Mouse (Mus musculus) stomach, postnatal 0 days (tissue): ENCODE data around the gene Rab3d. TPM values are rescaled to one million over a fixed set of nuclear protein-coding genes. Genes with fewer than 3 reads are reported as not detected.

ENCODE experiments used
- ATAC-seq: fragments of 200-750 bp; cut with Nextera tagmentation; 2 replicates; pipeline ENCODE4 v1.8.0; 2017; ENCODE audit not compliant: low FRiP score, low TSS enrichment
- DNase-seq: peaks from one replicate; pipeline ENCODE4 v3.0.0-alpha.2; 2016; ENCODE audit warnings: low spot score
- H3K27ac ChIP-seq: fragments of 300-500 bp; sonication (generic); replicated peaks from 2 replicates; pipeline ENCODE4 v1.5.1; 2014; ENCODE audit warnings: mild to moderate bottlenecking, control low read depth
- H3K27me3 ChIP-seq: fragments of 300-500 bp; sonication (generic); 2 replicates; pipeline ENCODE4 v1.6.1; 2014; ENCODE audit warnings: low read length; ENCODE audit not compliant: control insufficient read depth, insufficient read depth
- H3K36me3 ChIP-seq: fragments of 300-500 bp; sonication (generic); 2 replicates; pipeline ENCODE4 v1.6.1; 2014; ENCODE audit warnings: low read length, mixed read lengths; ENCODE audit not compliant: control insufficient read depth, insufficient read depth
- H3K4me1 ChIP-seq: fragments of 300-500 bp; sonication (generic); replicated peaks from 2 replicates; pipeline ENCODE4 v1.6.1; 2014; ENCODE audit warnings: antibody characterized with exemption; ENCODE audit not compliant: control insufficient read depth, insufficient read depth
- H3K4me2 ChIP-seq: fragments of 300-500 bp; sonication (generic); replicated peaks from 2 replicates; pipeline ENCODE4 v1.6.1; 2014; ENCODE audit warnings: low read depth, mild to moderate bottlenecking, control low read depth, moderate library complexity
- H3K4me3 ChIP-seq: fragments of 300-500 bp; sonication (generic); 2 replicates; pipeline ENCODE4 v1.5.1; 2014; ENCODE audit warnings: low read depth, low read length, control low read depth
- H3K9ac ChIP-seq: fragments of 300-500 bp; sonication (generic); 2 replicates; pipeline ENCODE4 v1.6.1; 2014; ENCODE audit warnings: mild to moderate bottlenecking, low read length, control low read depth, mixed read lengths
- H3K9me3 ChIP-seq: fragments of 300-500 bp; sonication (generic); 2 replicates; pipeline ENCODE4 v1.6.1; 2016; ENCODE audit warnings: low read length; ENCODE audit not compliant: control insufficient read depth
- CTCF ChIP-seq: IDR thresholded peaks from 2 replicates; pipeline ENCODE4 v1.5.1; 2016; ENCODE audit warnings: antibody characterized with exemption, low read depth, mild to moderate bottlenecking, moderate library complexity
- EP300 ChIP-seq: optimal IDR thresholded peaks from 2 replicates; pipeline ENCODE3; 2016; ENCODE audit warnings: antibody characterized with exemption
- WGBS: fragments of 180-500 bp; shearing (Covaris S2); extraction: QIAGEN DNeasy Blood & Tissue Kit; methylation state at CpG from one replicate; pipeline ENCODE4 v1.1.7; 2014; 5-methylcytosine and 5-hydroxymethylcytosine counted together
- polyA plus RNA-seq: library from polyadenylated mRNA; unstranded; fragments of >200 nt; fragmentation: Nextera tagmentation; extraction: Ambion mirVana; gene quantifications from 2 replicates; pipeline ENCODE4 v1.2.1, GENCODE M21; 2015

Gene Rab3d
- polyA plus RNA-seq, 1 experiment from 2014 or later, result 130 TPM

DNA sequence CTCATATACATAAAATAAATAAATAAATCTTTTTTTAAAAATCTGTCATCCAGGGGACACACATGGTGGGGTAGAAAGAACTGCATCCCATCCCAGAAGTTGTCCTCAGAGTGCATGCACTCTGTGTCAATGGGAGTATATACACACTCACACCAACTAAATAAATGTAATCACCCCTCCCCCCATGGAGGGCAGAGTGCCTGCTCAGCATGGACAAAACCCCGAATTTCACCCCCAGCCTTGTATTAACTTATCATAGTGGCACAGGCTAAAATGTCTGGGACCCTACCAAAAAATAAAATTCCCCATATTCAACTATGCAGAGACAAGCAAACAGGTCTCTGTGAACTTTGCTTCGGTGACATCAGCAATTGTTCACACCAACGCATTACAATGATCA, 36.6 kb upstream of the Rab3d start:
- WGBS, result 68% methylated on average over 3 of the region's 3 CpGs
- H3K9me3 ChIP-seq, result no peaks in the 10 kb centered on the region
- H3K27me3 ChIP-seq, result no peaks in the 10 kb centered on the region
- H3K36me3 ChIP-seq, result no peaks in the 10 kb centered on the region
- no peaks in the 10 kb centered on the region for H3K4me1 ChIP-seq
- no peak for DNase-seq
- no peak overlapping the region for H3K9ac ChIP-seq
- TF ChIP-seq EP300 (no peak), CTCF (no peak)
- no peak overlapping the region for H3K27ac ChIP-seq
- no peak for ATAC-seq
- no peak overlapping the region for H3K4me3 ChIP-seq
- no peak overlapping the region for H3K4me2 ChIP-seq

DNA sequence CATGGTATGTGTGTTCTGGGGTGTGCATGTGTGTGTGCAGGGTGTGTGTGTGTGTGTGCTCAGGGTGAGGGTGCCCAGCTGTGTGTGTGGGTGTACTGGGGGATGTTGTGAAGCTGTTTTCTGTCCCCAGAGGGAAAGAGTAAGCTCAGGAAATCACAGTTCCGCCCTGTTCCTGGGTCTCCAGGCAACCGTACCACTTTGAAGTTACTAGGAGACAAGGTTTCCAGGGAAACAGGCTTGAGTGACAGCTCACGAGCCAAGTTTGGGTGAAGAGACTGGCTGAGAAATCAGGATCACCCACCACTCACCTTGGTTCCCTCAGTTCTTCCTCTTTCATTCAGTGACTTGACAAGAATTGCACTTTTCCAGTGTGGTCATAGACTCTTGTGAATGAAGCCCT, 35.6 kb upstream of the Rab3d start:
- no peak overlapping the region for H3K4me3 ChIP-seq
- 11% methylated on average over 3 of the region's 3 CpGs for WGBS
- H3K4me2 ChIP-seq, result no peak overlapping the region
- no peak overlapping the region for H3K27ac ChIP-seq
- no peaks in the 10 kb centered on the region for H3K9me3 ChIP-seq
- DNase-seq (no peak), ATAC-seq (no peak)
- no peaks in the 10 kb centered on the region for H3K27me3 ChIP-seq
- H3K4me1 ChIP-seq, result no peaks in the 10 kb centered on the region
- TF ChIP-seq EP300 (no peak), CTCF (no peak)
- no peaks in the 10 kb centered on the region for H3K36me3 ChIP-seq
- H3K9ac ChIP-seq, result no peak overlapping the region

DNA sequence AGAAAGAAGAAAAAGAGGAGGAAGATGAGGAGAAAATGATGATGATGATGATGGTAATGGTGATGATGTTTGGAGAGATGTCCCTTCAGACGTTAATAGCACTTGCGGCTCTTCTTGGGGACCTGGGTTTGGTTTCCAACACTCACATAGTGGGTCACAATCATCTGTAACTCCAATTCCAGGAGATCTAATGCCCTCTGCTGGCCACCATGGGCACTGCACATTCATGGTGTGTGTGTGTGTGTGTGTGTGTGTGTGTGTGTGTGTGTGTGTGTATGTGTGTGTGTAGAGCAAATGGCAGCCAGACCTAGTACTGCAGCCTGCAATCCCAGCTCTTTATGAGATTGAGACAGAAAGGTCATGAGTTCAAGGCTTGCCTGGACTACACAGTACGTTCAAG, 34.0 kb upstream of the Rab3d start:
- Histone ChIP-seq H3K36me3 (no peaks in the 10 kb centered on the region), H3K4me2 (no peak overlapping the region), H3K9me3 (no peaks in the 10 kb centered on the region), H3K4me1 (no peaks in the 10 kb centered on the region), H3K9ac (no peak overlapping the region), H3K4me3 (no peak overlapping the region), H3K27ac (no peak overlapping the region), H3K27me3 (no peaks in the 10 kb centered on the region)
- DNase-seq (no peak), ATAC-seq (no peak)
- 70% methylated on average over 3 of the region's 3 CpGs for WGBS
- TF ChIP-seq EP300 (no peak), CTCF (peak; percentile 61)

DNA sequence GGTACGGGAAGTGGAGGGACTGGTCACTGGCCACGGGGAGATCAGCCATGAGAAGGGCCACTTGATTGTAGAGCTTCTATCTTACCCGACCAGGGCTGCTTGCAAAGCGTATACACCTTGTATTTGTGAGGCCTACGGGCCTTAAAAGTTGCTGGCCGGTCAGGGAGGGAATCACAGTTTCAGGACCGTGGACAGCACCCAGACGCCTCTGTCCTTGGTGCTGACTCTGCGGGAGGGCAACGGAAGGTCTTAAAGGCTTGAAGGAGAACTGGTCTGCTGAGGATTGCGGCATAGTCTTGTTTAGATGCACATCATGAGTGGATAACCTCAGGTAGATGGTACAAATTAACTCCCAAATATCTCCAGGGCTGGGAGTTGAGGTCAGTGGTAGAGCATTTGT, 32.3 kb upstream of the Rab3d start:
- Histone ChIP-seq H3K4me2 (no peak overlapping the region), H3K36me3 (no peaks in the 10 kb centered on the region), H3K4me1 (no peaks in the 10 kb centered on the region), H3K27ac (no peak overlapping the region), H3K27me3 (no peaks in the 10 kb centered on the region), H3K9me3 (no peaks in the 10 kb centered on the region), H3K4me3 (no peak overlapping the region), H3K9ac (no peak overlapping the region)
- WGBS, result 13% methylated on average over 11 of the region's 11 CpGs
- ATAC-seq, result no peak; the same call in 1 of the 2 replicates
- DNase-seq, result peak; percentile 80
- TF ChIP-seq EP300 (no peak), CTCF (no peak; the same call in 1 of the 2 replicates)

DNA sequence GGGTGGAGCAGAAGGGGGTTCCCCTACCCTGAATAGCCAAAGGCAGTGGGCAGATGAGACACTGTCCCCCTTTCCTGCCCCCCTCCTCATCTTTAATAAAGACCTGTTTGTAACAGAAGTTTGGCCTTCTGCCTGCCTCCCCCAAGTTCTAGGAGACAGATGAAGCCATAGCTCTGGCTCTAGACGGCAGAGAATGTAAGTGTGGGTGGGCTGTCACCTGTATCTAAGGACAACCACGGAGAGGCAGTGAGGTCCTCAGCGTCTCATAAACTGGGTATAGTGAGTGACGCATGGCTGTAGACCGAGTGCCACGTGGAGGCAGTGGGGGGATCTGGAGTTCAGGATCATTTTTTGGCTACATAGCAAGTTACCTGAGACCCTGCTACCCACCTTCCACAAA, 30.8 kb upstream of the Rab3d start:
- Histone ChIP-seq H3K36me3 (no peaks in the 10 kb centered on the region), H3K27me3 (no peaks in the 10 kb centered on the region), H3K27ac (no peak overlapping the region), H3K4me2 (no peak overlapping the region), H3K4me3 (no peak overlapping the region), H3K9ac (no peak overlapping the region), H3K4me1 (no peaks in the 10 kb centered on the region), H3K9me3 (no peaks in the 10 kb centered on the region)
- ATAC-seq (no peak), DNase-seq (no peak)
- 66% methylated on average over 6 of the region's 6 CpGs for whole genome bisulfite sequencing
- TF ChIP-seq EP300, result no peak
- TF ChIP-seq CTCF, result no peak

DNA sequence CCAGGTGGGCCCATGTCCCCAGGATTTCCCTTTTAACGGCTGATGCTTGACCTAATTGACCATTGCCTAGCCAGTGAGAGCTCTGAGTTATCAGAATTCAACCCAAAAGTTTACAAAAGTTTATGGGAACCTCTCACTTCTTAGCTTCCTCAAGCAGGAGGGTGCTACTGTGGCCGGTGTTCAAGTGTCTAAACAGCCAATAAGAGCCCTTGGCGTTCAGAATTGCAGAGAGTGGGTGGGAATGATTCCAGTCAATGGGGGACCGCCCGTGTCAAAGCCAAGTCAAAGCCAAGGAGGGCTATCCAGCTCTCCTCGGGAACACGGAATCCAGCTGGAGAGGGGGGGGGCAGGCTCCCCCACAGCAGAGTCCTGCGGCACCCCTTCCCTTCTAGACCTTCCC, 30.2 kb upstream of the Rab3d start:
- ATAC-seq (no peak), DNase-seq (no peak)
- Histone ChIP-seq H3K36me3 (no peaks in the 10 kb centered on the region), H3K9ac (no peak overlapping the region), H3K27ac (no peak overlapping the region), H3K4me3 (no peak overlapping the region), H3K27me3 (no peaks in the 10 kb centered on the region), H3K9me3 (no peaks in the 10 kb centered on the region), H3K4me2 (no peak overlapping the region), H3K4me1 (no peaks in the 10 kb centered on the region)
- TF ChIP-seq EP300 (no peak), CTCF (no peak)
- whole genome bisulfite sequencing, result 52% methylated on average over 7 of the region's 8 CpGs
